Mouse (Mus musculus) olfactory bulb, adult 2 months (tissue): ENCODE measurements around the gene Creb3l4. TPM values are rescaled to one million over a fixed set of nuclear protein-coding genes. Genes with fewer than 3 reads are reported as not detected.
"Not testable (repeated sequence)": the region's sequence is repeated elsewhere in the genome, so short reads cannot be mapped to it uniquely, and the experiment has no call there.

Experiments used
- H3K27ac ChIP-seq: fragments of 200-500 bp; 2 replicates; pipeline ENCODE4 v1.5.1; 2012; ENCODE audit warnings: low read depth, low read length; ENCODE audit not compliant: insufficient read depth
- H3K4me1 ChIP-seq: fragments of 200-500 bp; 2 replicates; pipeline ENCODE4 v1.6.1; 2012; ENCODE audit warnings: low read length; ENCODE audit not compliant: control insufficient read depth, insufficient read depth
- H3K4me3 ChIP-seq: fragments of 200-500 bp; 2 replicates; pipeline ENCODE4 v1.5.1; 2012; ENCODE audit warnings: mild to moderate bottlenecking, low read depth, low read length, moderate library complexity; ENCODE audit not compliant: insufficient read depth
- CTCF ChIP-seq: fragments of 200-500 bp; IDR thresholded peaks from 2 replicates; pipeline ENCODE4 v1.5.1; 2012; ENCODE audit warnings: low read depth, mild to moderate bottlenecking, low read length, moderate library complexity; ENCODE audit not compliant: insufficient read depth
- POLR2A ChIP-seq: fragments of 200-500 bp; IDR thresholded peaks from 2 replicates; pipeline ENCODE4 v1.6.1; 2012; ENCODE audit warnings: mild to moderate bottlenecking, low read depth, low read length, moderate library complexity; ENCODE audit not compliant: insufficient read depth
- WGBS: fragments of 180-500 bp; shearing (Covaris S2); methylation state at CpG from one replicate; pipeline ENCODE4 v1.1.7; 2018; 5-methylcytosine and 5-hydroxymethylcytosine counted together
- polyA plus RNA-seq: library from polyadenylated mRNA; stranded (reverse); fragments of >200 nt; gene quantifications from 2 replicates; pipeline ENCODE4 v1.2.4, GENCODE M21; 2012; ENCODE audit warnings: low replicate concordance; ENCODE audit not compliant: missing spikeins, insufficient read depth, insufficient read length

Creb3l4 gene
- polyA plus RNA-seq, 1 experiment = not detected

GRCm38 (mm10) chr3:90253653-90254418, 10.5 kb upstream of the Creb3l4 start, which contains the start of gene Crtc2:
Gene Crtc2, plus strand, starts transcription at chr3:90254163.
- TF ChIP-seq POLR2A (peak; percentile 87), CTCF (no peak)
- H3K4me1 ChIP-seq = peaks cover 8% of the 10 kb centered on the region
- peak within 1 kb of the TSS; percentile 70 for H3K27ac ChIP-seq
- under 1% methylated on average over 40 of the region's 40 CpGs for WGBS
- peak within 1 kb of the TSS; percentile 93 for H3K4me3 ChIP-seq

DNA sequence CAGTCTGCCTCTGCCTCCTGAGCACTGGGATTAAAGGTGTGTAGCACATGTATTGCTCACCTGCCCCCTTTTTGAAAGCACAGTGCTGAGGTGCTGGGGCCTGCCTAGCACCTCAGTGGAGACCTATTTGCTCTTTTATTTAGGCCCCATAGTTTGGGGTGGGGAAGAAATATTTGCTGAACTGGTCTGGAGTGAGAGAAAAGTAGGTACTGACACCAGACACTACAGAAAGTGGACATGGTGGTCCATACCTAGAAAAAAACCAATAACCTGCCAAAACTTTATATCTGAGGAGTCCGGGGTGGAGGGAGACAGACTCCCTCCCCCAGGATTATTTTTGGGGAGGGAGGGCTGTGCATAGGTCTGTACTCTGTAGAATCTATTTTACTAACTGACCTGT, 9.9 kb upstream of the Creb3l4 start:
- H3K4me1 ChIP-seq = peaks cover 12% of the 10 kb centered on the region
- H3K4me3 ChIP-seq, H3K27ac ChIP-seq: not testable (repeated sequence)
- 65% methylated on average over 1 of the region's 1 CpGs for WGBS

- H3K27ac ChIP-seq, H3K4me3 ChIP-seq: not testable (repeated sequence)
- whole genome bisulfite sequencing = 85% methylated on average over 2 of the region's 2 CpGs
- peaks cover 12% of the 10 kb centered on the region for H3K4me1 ChIP-seq
Observed at GRCm38 (mm10) chr3:90252659-90253058, 9.3 kb upstream of the Creb3l4 start.

- not testable (repeated sequence) for H3K4me3 ChIP-seq, H3K27ac ChIP-seq
- WGBS = 88% methylated on average over 11 of the region's 12 CpGs
- H3K4me1 ChIP-seq = peaks cover 12% of the 10 kb centered on the region
Observed at GRCm38 (mm10) chr3:90251731-90252226, 8.5 kb upstream of the Creb3l4 start.

DNA sequence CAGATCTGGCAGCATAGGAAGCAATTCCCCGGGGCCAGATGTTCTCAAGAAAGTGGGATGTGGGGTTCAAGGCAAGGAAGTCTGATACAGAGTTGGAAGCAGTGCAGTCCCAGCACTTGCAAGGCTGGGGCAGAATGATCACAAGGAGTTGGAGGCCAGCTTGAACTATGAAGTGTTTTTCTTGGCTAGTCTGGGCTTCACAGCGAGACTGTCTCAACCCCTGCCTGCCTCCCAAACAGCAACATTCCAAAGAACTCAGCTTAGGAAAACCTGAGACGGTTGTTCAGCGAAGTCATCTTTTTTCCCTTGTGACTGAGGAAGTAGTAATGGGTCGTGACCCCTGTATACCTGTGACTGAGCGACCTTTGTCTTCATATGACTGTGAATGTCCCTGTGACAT, 7.5 kb upstream of the Creb3l4 start:
- WGBS = 86% methylated on average over 6 of the region's 6 CpGs
- no peak for TF ChIP-seq POLR2A
- H3K4me1 ChIP-seq = peaks cover 7% of the 10 kb centered on the region
- no peak overlapping the region for H3K27ac ChIP-seq
- H3K4me3 ChIP-seq = no peak overlapping the region

- Histone ChIP-seq H3K27ac (0 out of 2 replicates have a peak overlapping the region, but pooled peaks have one; percentile 57), H3K4me1 (peaks cover 6% of the 10 kb centered on the region), H3K4me3 (peak overlapping the region; percentile 68)
- 1% methylated on average over 10 of the region's 10 CpGs for WGBS
- TF ChIP-seq CTCF (no peak), POLR2A (no peak)
Observed at GRCm38 (mm10) chr3:90248746-90249100, 5.4 kb upstream of the Creb3l4 start.

- H3K4me1 ChIP-seq = peaks cover 7% of the 10 kb centered on the region
- under 1% methylated on average over 43 of the region's 44 CpGs for WGBS
- peak within 1 kb of the TSS; percentile 68 for H3K4me3 ChIP-seq
- H3K27ac ChIP-seq = peak within 1 kb of the TSS; percentile 93
- no peak for TF ChIP-seq CTCF
- TF ChIP-seq POLR2A = peak; percentile 51
Observed at GRCm38 (mm10) chr3:90247960-90248745, 4.8 kb upstream of the Creb3l4 start, which contains the start of gene Slc39a1. Gene Slc39a1, plus strand, starts transcription at chr3:90248172.

DNA sequence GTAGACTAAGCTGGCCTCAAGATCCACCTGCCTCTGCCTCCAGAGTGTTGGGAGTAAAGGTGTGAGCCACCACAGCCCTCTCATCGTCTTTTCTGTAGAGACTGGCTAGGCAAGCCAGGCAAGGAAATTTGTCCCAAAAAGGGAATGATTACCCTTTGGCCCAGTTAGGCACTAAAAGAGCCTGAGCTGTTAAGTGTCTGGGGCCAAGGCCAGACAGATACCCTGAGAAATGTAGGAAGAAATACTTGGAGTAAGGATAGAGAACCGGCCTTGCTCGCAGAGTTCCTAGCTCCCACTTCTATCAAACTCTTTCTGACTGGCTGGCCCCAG, 4.3 kb upstream of the Creb3l4 start:
- 0% methylated on average over 3 of the region's 3 CpGs for WGBS
- TF ChIP-seq CTCF = no peak
- no peak for TF ChIP-seq POLR2A
- H3K27ac ChIP-seq = peak overlapping the region; percentile 93

GRCm38 (mm10) chr3:90245406-90245805, 2.1 kb upstream of the Creb3l4 start:
- 35% methylated on average over 2 of the region's 2 CpGs for WGBS

More for the DNA sequence above, 4.3 kb upstream of the Creb3l4 start:
- H3K4me3 ChIP-seq = peak overlapping the region; percentile 45
- H3K4me1 ChIP-seq = peaks cover 12% of the 10 kb centered on the region

More at GRCm38 (mm10) chr3:90245406-90245805, 2.1 kb upstream of the Creb3l4 start:
- Histone ChIP-seq H3K4me1 (peaks cover 12% of the 10 kb centered on the region), H3K27ac (no peak overlapping the region), H3K4me3 (no peak overlapping the region)
- no peak for TF ChIP-seq CTCF
- TF ChIP-seq POLR2A = no peak
